Comparison of ENCODE assay signal across 11 mouse cellular contexts in genomic region chr19:7105544-7105943, GRCm38 (mm10). TPM values are rescaled to one million over a fixed set of nuclear protein-coding genes. Genes with fewer than 3 reads are reported as not detected.
A peak's percentile ranks its signal among the peaks of the same experiment; 100 is the strongest.
DNase-seq lines count a peak whose midpoint lies in the region; ATAC-seq and TF ChIP-seq lines count a peak whose summit lies in the region.
"Had no signal": no experiment of that assay in that cellular context is flagged by ENCODE, and none has a peak within 500 bp of the region (broad histone marks: within the 10 kb centered on the region; RNA-seq: fewer than 3 reads in every experiment).

TSS of gene Flrt1 (minus strand) at chr19:7105729.

- intact Hi-C loops in heart, postnatal 36 days (cut with DNase I), result no loop called here

- no peak for DNase-seq in kidney, adult 8-10 months
- no peak for DNase-seq in urinary bladder, postnatal 14 days (ENCODE audit: low spot score)
- DNase-seq in heart, postnatal 36 days, result no peak
- DNase-seq in lung, postnatal 0 days (ENCODE audit: low spot score), result no peak
- DNase-seq: adrenal gland, adult 2 months; cerebellum, postnatal 14 days had no signal

- H3K4me1 ChIP-seq in kidney, embryonic 15.5 days, result peaks cover 72% of the 10 kb centered on the region
- peaks cover 40% of the 10 kb centered on the region for H3K4me1 ChIP-seq in embryonic facial prominence, embryonic 12.5 days
- peaks cover 77% of the 10 kb centered on the region for H3K4me1 ChIP-seq in hindbrain, embryonic 13.5 days (replicated peaks)
- peaks cover 48% of the 10 kb centered on the region for H3K4me1 ChIP-seq in limb, embryonic 12.5 days (replicated peaks)
- peaks cover 3% of the 10 kb centered on the region; the same call in 1 of the 2 replicates for H3K4me1 ChIP-seq in lung, postnatal 0 days (ENCODE audit: insufficient read depth, low read depth, low read length)

- no peaks in the 10 kb centered on the region for H3K36me3 ChIP-seq in kidney, embryonic 15.5 days
- H3K36me3 ChIP-seq in embryonic facial prominence, embryonic 12.5 days, result no peaks in the 10 kb centered on the region
- H3K36me3 ChIP-seq in hindbrain, embryonic 13.5 days, result no peaks in the 10 kb centered on the region
- no peaks in the 10 kb centered on the region for H3K36me3 ChIP-seq in limb, embryonic 12.5 days
- no peaks in the 10 kb centered on the region for H3K36me3 ChIP-seq in lung, postnatal 0 days (ENCODE audit: insufficient read depth, low read length)

- no peak within 1 kb of the TSS for H3K4me2 ChIP-seq in kidney, embryonic 15.5 days
- no peak within 1 kb of the TSS for H3K4me2 ChIP-seq in embryonic facial prominence, embryonic 12.5 days (replicated peaks)
- 0 out of 2 replicates have a peak within 1 kb of the TSS, but pooled peaks have one; percentile 30 for H3K4me2 ChIP-seq in hindbrain, embryonic 13.5 days
- no peak within 1 kb of the TSS for H3K4me2 ChIP-seq in limb, embryonic 12.5 days
- H3K4me2 ChIP-seq in lung, postnatal 0 days (replicated peaks; ENCODE audit: low read depth, low read length), result no peak within 1 kb of the TSS

- no peak for TF ChIP-seq CTCF in lung, postnatal 0 days (IDR thresholded peaks at IDR 0.05)

- H3K9me3 ChIP-seq in kidney, embryonic 15.5 days (replicated peaks), result no peaks in the 10 kb centered on the region
- no peaks in the 10 kb centered on the region for H3K9me3 ChIP-seq in embryonic facial prominence, embryonic 12.5 days
- no peaks in the 10 kb centered on the region for H3K9me3 ChIP-seq in hindbrain, embryonic 13.5 days
- no peaks in the 10 kb centered on the region for H3K9me3 ChIP-seq in limb, embryonic 12.5 days
- no peaks in the 10 kb centered on the region for H3K9me3 ChIP-seq in lung, postnatal 0 days (ENCODE audit: low read length)

- WGBS in kidney, embryonic 15.5 days, result 27% methylated on average over 9 of the region's 9 CpGs
- 38% methylated on average over 9 of the region's 9 CpGs for WGBS in embryonic facial prominence, embryonic 12.5 days
- 29% methylated on average over 9 of the region's 9 CpGs for WGBS in hindbrain, embryonic 13.5 days
- 57% methylated on average over 9 of the region's 9 CpGs for WGBS in limb, embryonic 12.5 days
- WGBS in lung, postnatal 0 days, result 65% methylated on average over 9 of the region's 9 CpGs

- no peak within 1 kb of the TSS for H3K9ac ChIP-seq in kidney, embryonic 15.5 days
- H3K9ac ChIP-seq in embryonic facial prominence, embryonic 12.5 days, result peak within 1 kb of the TSS; percentile 19
- peak within 1 kb of the TSS; percentile 36; the same call in 1 of the 2 replicates for H3K9ac ChIP-seq in hindbrain, embryonic 13.5 days
- no peak within 1 kb of the TSS for H3K9ac ChIP-seq in limb, embryonic 12.5 days (replicated peaks)
- H3K9ac ChIP-seq in lung, postnatal 0 days (replicated peaks; ENCODE audit: low read depth), result no peak within 1 kb of the TSS

- H3K27ac ChIP-seq in kidney, embryonic 15.5 days, result peak within 1 kb of the TSS; percentile 76
- H3K27ac ChIP-seq in embryonic facial prominence, embryonic 12.5 days, result peak within 1 kb of the TSS; percentile 72; the same call in 1 of the 2 replicates
- peak within 1 kb of the TSS; percentile 75 for H3K27ac ChIP-seq in hindbrain, embryonic 13.5 days
- peak within 1 kb of the TSS; percentile 79 for H3K27ac ChIP-seq in limb, embryonic 12.5 days
- no peak within 1 kb of the TSS for H3K27ac ChIP-seq in lung, postnatal 0 days (ENCODE audit: low read length)

- ATAC-seq in kidney, embryonic 15.5 days (replicated peaks; ENCODE audit: low FRiP score), result peak; percentile 78
- ATAC-seq in embryonic facial prominence, embryonic 12.5 days (ENCODE audit: insufficient number of reproducible peaks, insufficient read depth, low FRiP score, low TSS enrichment), result no peak
- ATAC-seq in hindbrain, embryonic 13.5 days (ENCODE audit: low FRiP score), result no peak
- no peak for ATAC-seq in limb, embryonic 12.5 days (ENCODE audit: insufficient number of reproducible peaks, insufficient read depth, low FRiP score, low TSS enrichment, low read depth)
- ATAC-seq in lung, postnatal 0 days, result no peak

- peaks cover 65% of the 10 kb centered on the region for H3K27me3 ChIP-seq in kidney, embryonic 15.5 days
- 0 out of 2 replicates have a peak, but pooled peaks cover 6% of the 10 kb centered on the region for H3K27me3 ChIP-seq in embryonic facial prominence, embryonic 12.5 days
- H3K27me3 ChIP-seq in hindbrain, embryonic 13.5 days, result peaks cover 50% of the 10 kb centered on the region
- H3K27me3 ChIP-seq in limb, embryonic 12.5 days, result peaks cover 76% of the 10 kb centered on the region
- no peaks in the 10 kb centered on the region for H3K27me3 ChIP-seq in lung, postnatal 0 days (replicated peaks; ENCODE audit: insufficient read depth, low read length)

- no peak within 1 kb of the TSS for H3K4me3 ChIP-seq in kidney, embryonic 15.5 days (replicated peaks)
- H3K4me3 ChIP-seq in embryonic facial prominence, embryonic 12.5 days, result no peak within 1 kb of the TSS
- H3K4me3 ChIP-seq in hindbrain, embryonic 13.5 days, result no peak within 1 kb of the TSS
- H3K4me3 ChIP-seq in limb, embryonic 12.5 days (replicated peaks), result no peak within 1 kb of the TSS
- H3K4me3 ChIP-seq in lung, postnatal 0 days (ENCODE audit: low read depth, low read length), result no peak within 1 kb of the TSS

- no peak for TF ChIP-seq EP300 in lung, postnatal 0 days (IDR thresholded peaks at IDR 0.05)

RNA-seq across cellular contexts. Expression of gene Flrt1, which starts in this region (rescaled TPM):
- polyA plus RNA-seq in kidney, embryonic 15.5 days (2015; fragmentation: Nextera tagmentation; extraction: Ambion mirVana), result 4.4 and 5.0 TPM in 2 replicates
- polyA plus RNA-seq in embryonic facial prominence, embryonic 12.5 days (2016; fragmentation: Nextera tagmentation; extraction: Ambion mirVana), result 6.6 and 6.8 TPM in 2 replicates
- polyA plus RNA-seq in hindbrain, embryonic 13.5 days (2015; fragmentation: Nextera tagmentation; extraction: Ambion mirVana), result 7.1 and 8.1 TPM in 2 replicates
- polyA plus RNA-seq in limb, embryonic 12.5 days (2016; fragmentation: Nextera tagmentation; extraction: Ambion mirVana), result 3.5 and 4.4 TPM in 2 replicates
- total RNA-seq in heart, postnatal 36 days (2021), result under 1 TPM; 0.84 to 1.00 TPM
- 0.17 and 0.19 TPM in 2 replicates for polyA plus RNA-seq in lung, postnatal 0 days (2015; fragmentation: Nextera tagmentation; extraction: Ambion mirVana)
- total RNA-seq: megakaryocyte-erythroid progenitor cell, adult 5-6 weeks had no signal

Comparison
In these comparisons a context has a peak if more than half of its experiments do, and no peak if none do; other contexts are left out.
1. H3K9ac ChIP-seq: peak in embryonic facial prominence, embryonic 12.5 days (single experiment) and hindbrain, embryonic 13.5 days (single experiment); none in kidney, embryonic 15.5 days (single experiment), limb, embryonic 12.5 days (single experiment) and lung, postnatal 0 days (single experiment).